10 mouse cellular contexts compared by ENCODE assay signal in the genomic region with DNA sequence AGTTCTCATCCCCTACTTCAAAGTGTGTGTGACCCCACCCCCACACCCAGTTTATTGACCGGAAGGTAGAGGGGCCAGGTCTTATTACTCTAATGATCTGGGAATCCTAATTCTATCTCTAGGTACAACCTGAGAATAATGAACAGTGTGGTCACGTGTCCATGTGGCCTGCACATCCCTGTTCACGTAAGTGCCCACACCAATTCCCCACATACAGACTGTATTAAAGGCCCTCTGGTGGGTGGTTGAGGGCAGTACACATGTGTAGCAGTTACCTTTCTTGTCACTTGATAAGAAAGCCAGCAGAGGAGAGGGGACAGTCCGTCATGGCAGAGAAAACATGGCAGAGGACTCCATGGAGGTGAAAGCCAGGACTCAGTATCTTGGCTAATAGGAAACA. TPM values are rescaled to one million over a fixed set of nuclear protein-coding genes. Genes with fewer than 3 reads are reported as not detected.
DNase-seq lines count a peak whose midpoint lies in the region; ATAC-seq and TF ChIP-seq lines count a peak whose summit lies in the region.
"Had no signal": no experiment of that assay in that cellular context is flagged by ENCODE, and none has a peak within 500 bp of the region (broad histone marks: within the 10 kb centered on the region; RNA-seq: fewer than 3 reads in every experiment).

No protein-coding gene starts in this region.

- H3K4me1 ChIP-seq in hindbrain, embryonic 11.5 days (replicated peaks; ENCODE audit: control insufficient read depth, insufficient read depth, low read length), result 0 out of 2 replicates have a peak, but pooled peaks cover 2% of the 10 kb centered on the region
- peaks cover 4% of the 10 kb centered on the region; the same call in 1 of the 2 replicates for H3K4me1 ChIP-seq in hindbrain, embryonic 14.5 days (replicated peaks; ENCODE audit: control insufficient read depth, insufficient read depth, low read length)
- H3K4me1 ChIP-seq in neural tube, embryonic 11.5 days (ENCODE audit: control insufficient read depth, insufficient read depth, low read length), result no peaks in the 10 kb centered on the region
- peaks cover 1% of the 10 kb centered on the region; the same call in 1 of the 2 replicates for H3K4me1 ChIP-seq in bone marrow, adult 2 months (ENCODE audit: control insufficient read depth, insufficient read depth, low read length)

- 82% methylated on average over 4 of the region's 4 CpGs for WGBS in hindbrain, embryonic 11.5 days
- WGBS in hindbrain, embryonic 14.5 days, result 80% methylated on average over 4 of the region's 4 CpGs
- 72% methylated on average over 4 of the region's 4 CpGs for WGBS in neural tube, embryonic 11.5 days
- 67% methylated on average over 4 of the region's 4 CpGs for WGBS in bone marrow, adult 2 months

- no peaks in the 10 kb centered on the region; the same call in 1 of the 2 replicates for H3K36me3 ChIP-seq in hindbrain, embryonic 11.5 days (ENCODE audit: control insufficient read depth, insufficient read depth, low read length)
- peaks cover 60% of the 10 kb centered on the region for H3K36me3 ChIP-seq in hindbrain, embryonic 14.5 days (replicated peaks; ENCODE audit: control insufficient read depth, insufficient read depth)
- H3K36me3 ChIP-seq in neural tube, embryonic 11.5 days (ENCODE audit: control insufficient read depth, insufficient read depth, low read length), result peaks cover 20% of the 10 kb centered on the region
- peaks cover 3% of the 10 kb centered on the region; the same call in 1 of the 2 replicates for H3K36me3 ChIP-seq in splenic B cell, adult 2 months (ENCODE audit: control insufficient read depth, insufficient read depth, low read length, poor library complexity, severe bottlenecking)

- TF ChIP-seq CTCF in bone marrow, adult 2 months (IDR thresholded peaks at IDR 0.05; ENCODE audit: control insufficient read depth, insufficient read depth, low read length), result peak; percentile 19; the same call in 1 of the 2 replicates

- no peaks in the 10 kb centered on the region for H3K27me3 ChIP-seq in hindbrain, embryonic 11.5 days (ENCODE audit: control insufficient read depth, insufficient read depth, low read length)
- H3K27me3 ChIP-seq in hindbrain, embryonic 14.5 days (ENCODE audit: control insufficient read depth, insufficient read depth, low read length), result no peaks in the 10 kb centered on the region
- H3K27me3 ChIP-seq in neural tube, embryonic 11.5 days (ENCODE audit: control insufficient read depth, insufficient read depth, low read length), result no peaks in the 10 kb centered on the region
- no peaks in the 10 kb centered on the region for H3K27me3 ChIP-seq in splenic B cell, adult 2 months (ENCODE audit: control insufficient read depth, insufficient read depth, low read length, poor library complexity, severe bottlenecking)

- H3K4me2 ChIP-seq in hindbrain, embryonic 11.5 days (replicated peaks; ENCODE audit: low read depth, low read length), result no peak overlapping the region
- H3K4me2 ChIP-seq in hindbrain, embryonic 14.5 days (replicated peaks), result no peak overlapping the region
- no peak overlapping the region for H3K4me2 ChIP-seq in neural tube, embryonic 11.5 days (ENCODE audit: low read depth)

- no peaks in the 10 kb centered on the region for H3K9me3 ChIP-seq in hindbrain, embryonic 11.5 days (ENCODE audit: control insufficient read depth, low read length)
- no peaks in the 10 kb centered on the region for H3K9me3 ChIP-seq in hindbrain, embryonic 14.5 days (ENCODE audit: control insufficient read depth, low read length)
- H3K9me3 ChIP-seq in neural tube, embryonic 11.5 days (ENCODE audit: control insufficient read depth, low read length), result no peaks in the 10 kb centered on the region

- no peak overlapping the region for H3K9ac ChIP-seq in hindbrain, embryonic 11.5 days (ENCODE audit: low read depth, low read length)
- H3K9ac ChIP-seq in hindbrain, embryonic 14.5 days, result no peak overlapping the region
- H3K9ac ChIP-seq in neural tube, embryonic 11.5 days (ENCODE audit: low read length), result no peak overlapping the region

- TF ChIP-seq POLR2A in bone marrow, adult 2 months (IDR thresholded peaks at IDR 0.05; ENCODE audit: borderline replicate concordance, control insufficient read depth, low read depth, low read length), result no peak

- H3K27ac ChIP-seq in hindbrain, embryonic 11.5 days (ENCODE audit: low read depth, low read length), result no peak overlapping the region
- no peak overlapping the region for H3K27ac ChIP-seq in hindbrain, embryonic 14.5 days
- no peak overlapping the region for H3K27ac ChIP-seq in neural tube, embryonic 11.5 days (ENCODE audit: low read depth, low read length)
- H3K27ac ChIP-seq in bone marrow, adult 2 months (ENCODE audit: control insufficient read depth, insufficient read depth, low read depth, low read length, poor library complexity), result no peak overlapping the region

- peak; percentile 31 for DNase-seq in hindbrain, embryonic 11.5 days (ENCODE audit: low spot score)
- no peak for DNase-seq in hindbrain, embryonic 14.5 days (ENCODE audit: low spot score)
- peak; percentile 19 for DNase-seq in neural tube, embryonic 11.5 days (ENCODE audit: low spot score)
- no peak for DNase-seq in neural tube, embryonic 10.5 days (ENCODE audit: extremely low spot score, low spot score)
- DNase-seq in splenic B cell, adult 2 months (ENCODE audit: low read depth, low spot score), result peak; percentile 36
- no peak for DNase-seq in ovary, postnatal 36 days (ENCODE audit: low spot score)
- DNase-seq in gastrocnemius, postnatal 10 days, result no peak
- DNase-seq: gastrocnemius, postnatal 25 days had no signal

- no peak for ATAC-seq in hindbrain, embryonic 11.5 days (ENCODE audit: low FRiP score)
- ATAC-seq in hindbrain, embryonic 14.5 days (ENCODE audit: low FRiP score), result no peak
- no peak for ATAC-seq in neural tube, embryonic 11.5 days (ENCODE audit: insufficient read depth, low FRiP score, low TSS enrichment)

- no peak overlapping the region for H3K4me3 ChIP-seq in hindbrain, embryonic 11.5 days (ENCODE audit: low read depth, low read length)
- H3K4me3 ChIP-seq in hindbrain, embryonic 14.5 days (replicated peaks; ENCODE audit: low read length), result no peak overlapping the region
- no peak overlapping the region for H3K4me3 ChIP-seq in neural tube, embryonic 11.5 days (ENCODE audit: low read depth, low read length)
- no peak overlapping the region for H3K4me3 ChIP-seq in bone marrow, adult 2 months (replicated peaks; ENCODE audit: control insufficient read depth, low read depth, low read length)
- H3K4me3 ChIP-seq: myocyte had no signal

RNA-seq across cellular contexts. Expression of a gene that starts 3.9 kb away (rescaled TPM):
- 73.8 and 77.4 TPM in 2 replicates for polyA plus RNA-seq in hindbrain, embryonic 11.5 days (2014; fragmentation: Nextera tagmentation; extraction: Ambion mirVana)
- polyA plus RNA-seq in hindbrain, embryonic 14.5 days (2014; fragmentation: Nextera tagmentation; extraction: Ambion mirVana), result 65.7 and 67.8 TPM in 2 replicates
- 68.6 and 75.9 TPM in 2 replicates for polyA plus RNA-seq in neural tube, embryonic 11.5 days (2014; fragmentation: Nextera tagmentation; extraction: Ambion mirVana)
- 51.8 and 149 TPM in 2 replicates for polyA plus RNA-seq in bone marrow, adult 2 months (2011; ENCODE audit: insufficient read depth, insufficient read length, low replicate concordance, missing spikeins)
- 10 to 100 TPM; 14.0 to 15.3 TPM for total RNA-seq in gastrocnemius, postnatal 10 days (2021)

RNA-seq across cellular contexts. Expression of a gene that starts 4.2 kb away (rescaled TPM):
- 169 and 172 TPM in 2 replicates for polyA plus RNA-seq in hindbrain, embryonic 11.5 days (2014; fragmentation: Nextera tagmentation; extraction: Ambion mirVana)
- 117 and 119 TPM in 2 replicates for polyA plus RNA-seq in hindbrain, embryonic 14.5 days (2014; fragmentation: Nextera tagmentation; extraction: Ambion mirVana)
- polyA plus RNA-seq in neural tube, embryonic 11.5 days (2014; fragmentation: Nextera tagmentation; extraction: Ambion mirVana), result 182 and 188 TPM in 2 replicates
- 40.0 and 63.1 TPM in 2 replicates for polyA plus RNA-seq in bone marrow, adult 2 months (2011; ENCODE audit: insufficient read depth, insufficient read length, low replicate concordance, missing spikeins)
- 10 to 100 TPM; 50.1 to 52.0 TPM for total RNA-seq in gastrocnemius, postnatal 10 days (2021)

RNA-seq across cellular contexts. Expression of a gene that starts 8.9 kb away (rescaled TPM):
- 220 and 232 TPM in 2 replicates for polyA plus RNA-seq in hindbrain, embryonic 11.5 days (2014; fragmentation: Nextera tagmentation; extraction: Ambion mirVana)
- polyA plus RNA-seq in hindbrain, embryonic 14.5 days (2014; fragmentation: Nextera tagmentation; extraction: Ambion mirVana), result 171 and 174 TPM in 2 replicates
- polyA plus RNA-seq in neural tube, embryonic 11.5 days (2014; fragmentation: Nextera tagmentation; extraction: Ambion mirVana), result 247 and 255 TPM in 2 replicates
- polyA plus RNA-seq in bone marrow, adult 2 months (2011; ENCODE audit: insufficient read depth, insufficient read length, low replicate concordance, missing spikeins), result 70.2 and 84.8 TPM in 2 replicates
- total RNA-seq in gastrocnemius, postnatal 10 days (2021), result 100 to 1,000 TPM; 158 to 183 TPM

RNA-seq across cellular contexts. Expression of a gene that starts 30.3 kb away (rescaled TPM):
- 17.8 and 19.3 TPM in 2 replicates for polyA plus RNA-seq in hindbrain, embryonic 11.5 days (2014; fragmentation: Nextera tagmentation; extraction: Ambion mirVana)
- polyA plus RNA-seq in hindbrain, embryonic 14.5 days (2014; fragmentation: Nextera tagmentation; extraction: Ambion mirVana), result 15.7 and 16.5 TPM in 2 replicates
- 21.8 and 22.2 TPM in 2 replicates for polyA plus RNA-seq in neural tube, embryonic 11.5 days (2014; fragmentation: Nextera tagmentation; extraction: Ambion mirVana)
- polyA plus RNA-seq in bone marrow, adult 2 months (2011; ENCODE audit: insufficient read depth, insufficient read length, low replicate concordance, missing spikeins), result 4.8 and 11.3 TPM in 2 replicates
- 10 to 100 TPM; 10.7 to 13.3 TPM for total RNA-seq in gastrocnemius, postnatal 10 days (2021)

RNA-seq across cellular contexts. Expression of a gene that starts 45.5 kb away (rescaled TPM):
- polyA plus RNA-seq in hindbrain, embryonic 11.5 days (2014; fragmentation: Nextera tagmentation; extraction: Ambion mirVana), result 47.0 and 49.1 TPM in 2 replicates
- 24.3 and 31.6 TPM in 2 replicates for polyA plus RNA-seq in hindbrain, embryonic 14.5 days (2014; fragmentation: Nextera tagmentation; extraction: Ambion mirVana)
- 44.8 and 51.8 TPM in 2 replicates for polyA plus RNA-seq in neural tube, embryonic 11.5 days (2014; fragmentation: Nextera tagmentation; extraction: Ambion mirVana)
- 22.1 and 29.4 TPM in 2 replicates for polyA plus RNA-seq in bone marrow, adult 2 months (2011; ENCODE audit: insufficient read depth, insufficient read length, low replicate concordance, missing spikeins)
- 1 to 10 TPM; 5.4 to 8.2 TPM for total RNA-seq in gastrocnemius, postnatal 10 days (2021)

Comparison
In these comparisons a context has a peak if more than half of its experiments do, and no peak if none do; other contexts are left out.
1. DNase-seq: peak in hindbrain, embryonic 11.5 days (single experiment), neural tube, embryonic 11.5 days (single experiment) and splenic B cell, adult 2 months (single experiment); none in hindbrain, embryonic 14.5 days (single experiment), neural tube, embryonic 10.5 days (single experiment), ovary, postnatal 36 days (single experiment) and gastrocnemius, postnatal 10 days (single experiment).